Mouse (Mus musculus) monocyte, adult 2 months (primary cell): ENCODE data around the gene Polr3k.
A peak's percentile ranks its signal among the peaks of the same experiment; 100 is the strongest.

Experiments
- DNase-seq, 2 experiments: peaks; one replicate each; pipeline ENCODE4 v3.0.0; 2022; ENCODE audit warnings: low spot score in 2 of 2, low read depth in 1 of 2

Gene Polr3k

DNA sequence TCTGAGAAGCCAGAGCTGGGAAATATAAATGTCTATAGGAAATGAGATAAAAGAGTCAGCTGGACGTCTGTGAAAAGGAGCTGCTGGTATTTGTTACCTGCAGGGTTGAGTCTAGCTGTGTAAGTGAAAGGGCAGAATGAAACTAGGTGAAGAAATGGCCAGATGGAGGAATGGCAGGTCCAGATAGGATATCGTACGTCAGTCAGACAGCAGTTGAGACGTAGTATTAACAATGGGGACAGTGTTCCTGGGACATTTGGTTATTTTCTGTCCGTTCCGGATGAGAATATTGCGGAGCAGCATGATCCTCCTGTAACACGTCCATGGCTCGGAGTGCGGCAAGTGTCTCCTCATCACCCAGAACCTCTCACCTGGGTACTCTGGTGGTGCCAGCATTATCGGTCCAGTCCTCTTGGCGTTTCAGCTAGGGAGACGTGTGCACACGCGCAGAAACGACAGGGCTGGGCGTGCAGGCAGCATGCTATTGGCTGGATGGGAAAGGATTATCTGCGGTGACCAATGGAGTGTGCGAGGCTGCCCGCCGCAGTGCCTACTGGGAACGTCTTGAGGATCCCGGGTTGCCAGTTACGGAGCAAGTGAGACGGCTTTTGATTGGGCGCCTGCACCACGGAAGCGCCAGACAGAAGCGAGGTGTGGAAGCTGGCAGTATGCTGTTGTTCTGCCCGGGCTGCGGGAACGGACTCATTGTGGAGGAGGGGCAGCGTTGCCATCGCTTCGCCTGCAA, at the start of gene Polr3k:
Gene Polr3k, plus strand, starts transcription at position 547 of the 745 bp plus-strand sequence.
- peak; percentile 82 to 84 for DNase-seq

DNA sequence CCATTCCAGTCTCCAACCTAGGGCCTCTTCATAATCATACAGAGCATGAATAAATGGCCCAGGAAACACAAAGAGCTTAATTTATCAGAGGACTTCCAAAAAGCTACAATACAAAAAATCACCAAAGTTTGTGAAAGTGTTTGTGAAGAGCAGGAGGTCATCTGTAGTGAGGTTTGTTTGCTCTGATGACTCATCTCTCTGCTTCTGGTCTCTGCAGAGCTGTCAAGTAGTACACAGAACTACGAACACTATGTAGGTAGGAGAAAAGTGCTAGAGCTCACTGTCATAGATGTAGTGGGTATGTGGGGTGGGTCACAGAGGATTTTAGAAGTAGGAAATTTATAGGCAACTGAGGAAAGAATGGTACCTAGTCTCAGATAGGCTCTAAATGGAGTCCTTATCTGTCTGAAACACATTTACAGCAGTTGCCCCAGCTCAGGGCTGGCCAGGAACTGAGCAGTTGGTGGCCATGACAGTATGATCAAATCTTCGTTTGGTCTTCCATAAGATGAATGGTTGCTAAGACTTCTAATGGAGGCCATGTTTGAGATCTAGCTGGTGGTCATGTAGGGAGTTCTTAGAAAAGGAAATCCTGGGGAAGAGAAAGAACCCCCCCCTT, 35.0 kb upstream of the Polr3k start:
- no peak for DNase-seq

DNA sequence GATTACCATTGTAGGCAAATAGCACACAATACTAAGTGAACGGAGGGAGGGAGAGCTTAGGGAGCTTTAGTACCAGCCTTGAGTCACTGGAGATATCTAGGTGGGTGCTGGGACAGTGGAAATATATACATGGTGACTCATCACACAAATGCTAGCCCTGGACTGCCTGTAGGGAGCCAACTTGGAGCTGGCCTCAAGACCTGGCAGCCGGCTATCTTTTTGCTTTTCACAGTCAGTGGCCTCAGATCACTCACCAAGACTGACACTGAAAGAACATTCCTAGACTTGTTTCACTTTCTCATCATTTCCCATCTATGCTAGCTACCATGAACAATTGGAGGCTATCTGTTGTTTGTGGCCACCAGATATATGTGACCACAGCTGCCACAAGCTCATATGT, 31.4 kb upstream of the Polr3k start:
- no peak for DNase-seq

DNA sequence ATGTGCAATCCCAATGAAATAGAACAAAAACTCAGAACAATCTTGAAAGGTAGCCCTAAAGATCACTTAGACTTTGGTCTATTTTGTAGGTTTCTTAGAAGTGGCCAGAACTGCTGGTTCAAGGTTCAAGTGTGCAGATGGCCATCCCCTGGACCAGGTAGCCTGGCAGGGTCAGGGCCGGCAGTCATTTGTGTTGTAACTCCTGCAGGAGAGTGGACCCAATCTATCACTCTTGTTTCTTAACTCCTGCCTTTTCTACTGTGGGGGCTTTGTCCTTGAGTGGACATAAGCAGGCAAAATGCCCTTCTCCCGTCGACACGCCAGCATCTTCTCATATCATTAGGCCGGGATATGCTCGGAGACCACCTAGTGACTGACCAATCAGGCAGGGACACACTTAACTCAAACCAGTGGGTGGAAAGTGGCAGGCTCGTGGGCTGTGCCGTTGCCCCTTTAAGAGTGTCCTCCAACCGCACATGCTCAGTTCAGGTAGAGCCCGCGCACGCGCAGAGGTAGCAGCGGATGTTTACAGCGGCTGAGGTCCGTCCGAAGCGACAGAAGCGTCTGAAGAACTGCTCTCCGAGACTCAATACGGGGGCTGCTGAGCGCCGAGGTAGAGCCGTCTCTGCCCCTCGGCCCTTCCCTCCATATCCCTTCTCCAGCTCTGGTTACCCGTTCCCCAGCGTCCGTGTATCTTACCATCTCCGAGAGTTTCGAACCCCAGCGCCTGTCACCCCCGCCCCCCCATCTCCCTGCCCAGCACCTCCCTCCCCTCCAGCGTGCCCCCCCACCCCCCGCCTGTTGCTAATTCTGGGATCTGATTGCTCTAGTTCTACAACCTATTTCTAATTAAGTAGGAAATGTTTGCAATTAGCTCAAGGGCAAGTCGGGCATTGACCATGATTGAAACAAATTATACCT, 26.5 kb upstream of the Polr3k start, which contains the start of gene Pcmtd2:
Gene Pcmtd2, plus strand, starts transcription at position 483 of the 921 bp plus-strand sequence.
- DNase-seq = peak; percentile 41 to 63

DNA sequence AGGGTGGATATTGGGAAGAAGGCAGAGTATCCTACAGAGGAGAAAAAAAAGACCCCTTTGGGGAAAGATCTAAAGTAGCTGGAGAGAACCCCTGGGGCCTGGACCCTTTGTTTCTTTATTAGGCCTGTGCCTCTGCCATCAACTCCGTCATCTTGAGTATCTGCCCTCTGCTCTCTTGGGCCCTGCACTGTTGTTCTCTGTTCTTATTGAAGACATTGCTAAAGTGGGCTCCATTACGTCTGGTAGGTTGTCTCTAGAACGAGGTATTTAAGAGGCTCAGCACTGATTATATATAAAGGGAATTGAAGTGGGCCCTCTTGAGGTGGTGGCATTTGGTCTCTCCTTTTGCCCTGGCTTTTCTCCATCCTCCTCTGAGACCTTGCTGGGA, 25.9 kb upstream of the Polr3k start:
- DNase-seq = no peak

DNA sequence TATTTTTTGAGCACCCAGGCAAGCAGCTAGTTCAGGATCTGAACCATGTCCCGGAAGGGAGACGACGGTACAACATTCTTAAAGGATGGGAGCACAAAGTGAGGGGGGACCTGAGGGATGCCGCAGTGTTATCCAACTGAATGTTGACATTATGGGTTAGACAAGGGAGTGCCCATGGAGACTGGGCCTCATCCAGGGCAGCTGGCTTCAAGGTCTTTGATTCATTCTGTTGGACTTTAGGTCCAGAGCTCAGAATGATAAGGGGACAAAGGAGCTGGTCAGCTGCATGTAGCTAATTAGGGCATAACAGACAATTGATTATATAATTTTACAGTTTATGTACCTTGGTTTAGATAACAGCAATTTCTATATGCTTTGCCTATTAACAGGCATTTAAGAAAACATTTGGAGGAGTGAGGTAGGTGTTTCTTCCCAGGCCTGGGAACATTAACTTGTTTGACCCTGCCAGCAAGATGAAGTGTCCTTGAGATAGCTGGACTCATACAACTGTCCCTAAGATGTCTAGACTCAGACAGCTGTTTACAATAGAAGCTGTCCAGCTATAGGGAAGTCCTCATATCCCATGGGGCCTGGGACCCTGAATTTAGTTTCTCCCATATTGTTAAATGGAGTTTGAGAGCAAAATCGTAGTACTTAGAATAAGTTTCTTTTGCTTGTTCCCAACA, 18.3 kb upstream of the Polr3k start:
- DNase-seq = no peak

DNA sequence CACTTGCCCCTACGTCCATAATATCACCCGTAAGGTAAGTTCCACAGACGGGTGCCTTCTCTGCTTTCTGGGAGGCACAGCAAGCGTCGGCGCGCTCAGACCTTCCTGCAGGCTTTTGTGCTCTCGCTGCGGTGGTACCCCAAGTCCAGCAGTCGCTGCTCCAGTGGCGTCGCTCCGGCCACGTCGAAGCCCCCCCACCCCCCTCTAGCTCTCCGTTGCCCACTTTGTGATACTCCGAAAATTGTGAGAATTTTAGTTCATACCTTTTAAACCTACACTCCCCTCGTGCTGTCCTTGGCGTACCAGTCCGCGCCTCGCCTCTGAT, 361 bp downstream of the Polr3k start:
- DNase-seq = no peak

DNA sequence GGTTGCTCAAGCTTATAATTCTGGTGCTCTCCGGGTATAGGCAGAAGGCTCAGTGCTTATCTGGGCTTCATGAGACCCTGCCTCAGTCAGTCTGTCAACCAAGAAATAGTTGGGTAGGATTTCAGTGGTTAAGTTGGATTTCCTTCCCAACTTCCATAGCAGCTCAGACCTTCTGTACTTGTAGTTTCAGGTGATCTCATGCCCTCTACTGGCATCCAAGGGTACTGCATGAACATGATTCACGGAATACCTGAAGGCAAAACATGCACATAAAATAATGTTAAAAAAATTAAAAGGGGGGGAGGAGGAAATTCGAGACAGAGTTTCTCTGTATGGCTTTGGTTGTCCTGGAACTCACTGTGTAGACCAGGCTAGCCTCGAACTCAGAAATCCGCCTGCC, 2.8 kb downstream of the Polr3k start:
- peak in 1 of 2 experiments; percentile 19 for DNase-seq

DNA sequence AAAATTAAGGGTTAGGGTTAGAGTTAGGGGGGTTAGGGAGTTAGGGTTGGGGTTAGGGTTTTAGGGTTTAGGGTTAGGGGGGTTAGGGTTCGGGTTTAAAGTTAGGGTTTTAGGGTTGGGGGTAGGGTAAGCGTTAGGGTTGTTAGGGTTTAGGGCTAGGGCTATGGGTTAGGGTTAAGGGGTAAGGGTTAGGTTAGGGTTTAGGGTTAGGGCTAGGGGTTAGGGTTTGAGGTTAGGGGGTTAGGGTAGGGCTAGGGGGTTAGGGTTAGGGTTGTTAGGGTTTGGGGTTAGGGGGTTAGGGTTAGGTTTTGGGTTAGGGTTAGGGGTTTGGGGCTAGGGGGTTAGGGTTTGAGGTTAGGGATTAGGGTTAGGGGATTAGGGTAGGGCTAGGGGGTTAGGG, 6.9 kb downstream of the Polr3k start:
- DNase-seq = no peak

DNA sequence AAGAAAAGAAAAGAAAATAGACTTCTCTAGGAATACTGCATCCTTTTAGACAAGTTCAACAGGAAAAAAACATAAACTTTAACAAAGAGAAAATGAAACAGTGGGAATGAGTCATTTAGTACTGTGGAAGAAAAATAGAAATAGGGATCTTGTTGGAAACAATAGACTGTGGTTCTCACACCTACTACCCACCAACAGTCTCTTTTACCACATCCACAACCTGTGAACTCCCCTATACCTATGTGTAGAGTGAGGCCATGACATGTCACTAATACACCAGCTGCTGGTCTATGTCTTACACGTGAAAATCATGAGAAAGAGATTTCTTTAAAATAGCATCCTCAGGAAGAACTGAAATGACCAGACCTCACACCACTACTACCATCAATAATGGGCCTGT, 14.8 kb downstream of the Polr3k start:
- no peak for DNase-seq

DNA sequence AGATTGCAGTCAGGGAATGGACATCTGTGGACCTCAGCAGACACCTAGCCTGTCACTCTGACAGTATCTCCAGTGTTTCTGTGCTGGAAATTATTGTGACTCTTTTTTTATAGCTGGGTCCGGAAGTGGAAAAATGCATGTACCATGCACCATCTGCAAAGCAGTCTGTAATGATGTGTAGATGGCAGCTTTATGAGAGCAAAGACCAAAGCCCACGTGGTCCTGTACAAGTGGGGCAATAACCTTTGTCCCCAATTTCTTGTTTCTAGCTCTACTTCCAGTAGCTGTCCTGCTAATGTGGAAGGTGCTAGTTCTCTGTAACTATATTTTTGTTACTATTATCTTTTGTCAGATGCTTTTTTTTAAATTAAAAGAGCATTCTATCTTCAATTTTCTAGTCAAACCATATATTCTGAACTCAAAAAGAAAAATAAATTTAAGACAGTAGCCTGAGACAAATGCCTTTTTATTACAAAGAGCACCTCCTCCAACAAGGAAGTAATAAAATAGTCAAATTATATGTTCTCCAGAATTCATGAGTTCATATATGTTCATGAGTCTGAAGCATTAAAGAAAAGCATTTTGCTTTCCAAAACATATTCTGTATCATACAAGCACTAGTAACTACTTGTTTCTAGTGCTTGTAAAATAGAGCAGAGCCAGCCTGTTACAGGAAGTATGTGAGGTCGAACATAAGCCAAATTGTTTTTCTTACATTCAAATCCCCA, 19.0 kb downstream of the Polr3k start:
- no peak for DNase-seq

DNA sequence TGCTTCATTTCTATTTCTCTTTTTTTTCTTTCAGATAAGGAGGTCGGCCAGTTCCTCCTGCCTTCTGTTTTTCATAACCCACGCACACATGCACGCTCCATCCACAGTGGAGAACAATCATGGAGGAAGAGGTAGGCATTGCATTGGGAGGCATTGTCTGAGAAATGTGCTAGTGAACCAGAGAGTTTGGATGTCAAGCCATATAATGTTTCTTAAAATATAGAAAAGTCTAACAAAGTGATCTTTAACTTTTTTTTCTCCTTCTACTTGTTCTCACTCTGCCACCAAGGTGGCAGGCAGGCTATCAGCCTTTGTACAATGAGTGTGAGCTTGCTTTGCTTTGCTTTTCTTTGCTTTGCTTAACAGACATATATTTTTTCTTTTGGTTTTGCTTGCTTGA, 53.7 kb downstream of the Polr3k start:
- DNase-seq = no peak

DNA sequence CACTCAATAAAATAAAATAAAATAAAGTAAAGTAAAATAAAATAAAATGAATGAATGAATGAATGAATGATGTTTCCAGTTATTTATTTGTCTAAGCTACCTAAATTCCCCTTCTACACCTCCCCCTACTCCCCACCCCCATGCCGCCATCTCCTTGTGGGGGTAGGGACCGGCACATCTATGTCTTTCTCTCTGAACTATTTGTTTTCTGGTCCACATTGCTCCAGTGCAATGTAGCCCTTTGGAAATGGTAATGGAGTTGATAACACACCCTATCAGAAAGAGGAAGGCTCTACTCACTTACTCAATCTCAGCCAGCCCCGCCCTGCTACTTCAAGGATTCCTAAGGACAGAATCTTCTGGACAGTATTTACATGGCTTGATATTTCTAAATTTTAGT, 54.4 kb downstream of the Polr3k start:
- DNase-seq = no peak
